Mouse (Mus musculus) hindbrain, embryonic 11.5 days (tissue): ENCODE data around the gene Zdhhc19. TPM values are rescaled to one million over a fixed set of nuclear protein-coding genes. Genes with fewer than 3 reads are reported as not detected.
"Not testable (repeated sequence)": the region's sequence is repeated elsewhere in the genome, so short reads cannot be mapped to it uniquely, and the experiment has no call there.

Experiments used
- ATAC-seq: fragments of 200-750 bp; cut with Nextera tagmentation; 2 replicates; pipeline ENCODE4 v1.8.0; 2017; ENCODE audit warnings: mild to moderate bottlenecking, moderate TSS enrichment, moderate library complexity; ENCODE audit not compliant: low FRiP score
- DNase-seq: peaks from one replicate; pipeline ENCODE4 v3.0.0-alpha.2; 2015; ENCODE audit warnings: low spot score
- H3K27ac ChIP-seq: fragments of 300-500 bp; sonication (generic); 2 replicates; pipeline ENCODE4 v1.5.1; 2014; ENCODE audit warnings: mild to moderate bottlenecking, low read depth, low read length
- H3K27me3 ChIP-seq: fragments of 300-500 bp; sonication (generic); 2 replicates; pipeline ENCODE4 v1.6.1; 2014; ENCODE audit warnings: mild to moderate bottlenecking, low read length, moderate library complexity, mixed read lengths; ENCODE audit not compliant: control insufficient read depth, insufficient read depth
- H3K36me3 ChIP-seq: fragments of 300-500 bp; sonication (generic); 2 replicates; pipeline ENCODE4 v1.6.1; 2014; ENCODE audit warnings: mild to moderate bottlenecking, low read length, moderate library complexity, mixed read lengths; ENCODE audit not compliant: control insufficient read depth, insufficient read depth
- H3K4me1 ChIP-seq: fragments of 300-500 bp; sonication (generic); replicated peaks from 2 replicates; pipeline ENCODE4 v1.6.1; 2014; ENCODE audit warnings: low read length, mixed read lengths; ENCODE audit not compliant: control insufficient read depth, insufficient read depth
- H3K4me2 ChIP-seq: fragments of 300-500 bp; sonication (generic); replicated peaks from 2 replicates; pipeline ENCODE4 v1.6.1; 2014; ENCODE audit warnings: mild to moderate bottlenecking, low read depth, low read length
- H3K4me3 ChIP-seq: fragments of 300-500 bp; sonication (generic); 2 replicates; pipeline ENCODE4 v1.5.1; 2014; ENCODE audit warnings: low read depth, low read length
- H3K9ac ChIP-seq: fragments of 300-500 bp; sonication (generic); 2 replicates; pipeline ENCODE4 v1.6.1; 2014; ENCODE audit warnings: low read depth, low read length
- H3K9me3 ChIP-seq: fragments of 300-500 bp; sonication (generic); 2 replicates; pipeline ENCODE4 v1.6.1; 2016; ENCODE audit warnings: low read length; ENCODE audit not compliant: control insufficient read depth
- WGBS: fragments of 180-500 bp; shearing (Covaris S2); extraction: QIAGEN DNeasy Blood & Tissue Kit; methylation state at CpG from one replicate; pipeline ENCODE4 v1.1.7; 2014; 5-methylcytosine and 5-hydroxymethylcytosine counted together
- polyA plus RNA-seq: library from polyadenylated mRNA; unstranded; fragments of >200 nt; fragmentation: Nextera tagmentation; extraction: Ambion mirVana; gene quantifications from 2 replicates; pipeline ENCODE4 v1.2.1, GENCODE M21; 2014

Gene Zdhhc19
- polyA plus RNA-seq, 1 experiment from 2014 or later: not detected

DNA sequence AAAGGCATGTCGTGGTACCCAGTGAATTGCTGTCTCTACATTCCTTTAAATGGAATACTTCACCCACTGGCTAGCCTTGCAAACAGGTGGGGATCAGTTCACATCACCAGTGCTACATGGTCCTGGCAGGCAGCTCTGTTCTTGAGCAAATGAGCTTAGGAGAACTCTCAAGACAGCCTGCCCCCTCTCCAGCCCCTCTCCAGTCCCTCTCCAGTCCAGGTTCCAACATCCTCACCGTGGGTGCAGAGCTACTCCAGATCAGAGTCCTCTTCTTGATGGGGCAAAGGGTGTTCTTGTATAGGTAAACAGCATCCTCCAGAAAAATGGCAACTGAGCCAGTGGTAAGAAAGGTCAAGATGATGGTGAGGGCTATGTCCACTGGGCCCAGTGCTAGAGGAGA, 16.6 kb upstream of the Zdhhc19 start:
- Histone ChIP-seq H3K9ac (no peak overlapping the region), H3K27ac (no peak overlapping the region), H3K4me2 (no peak overlapping the region), H3K27me3 (no peaks in the 10 kb centered on the region), H3K4me3 (no peak overlapping the region), H3K36me3 (no peaks in the 10 kb centered on the region), H3K9me3 (no peaks in the 10 kb centered on the region), H3K4me1 (0 out of 2 replicates have a peak, but pooled peaks cover 2% of the 10 kb centered on the region)
- WGBS: 70% methylated on average over 2 of the region's 2 CpGs
- DNase-seq (no peak), ATAC-seq (no peak)

DNA sequence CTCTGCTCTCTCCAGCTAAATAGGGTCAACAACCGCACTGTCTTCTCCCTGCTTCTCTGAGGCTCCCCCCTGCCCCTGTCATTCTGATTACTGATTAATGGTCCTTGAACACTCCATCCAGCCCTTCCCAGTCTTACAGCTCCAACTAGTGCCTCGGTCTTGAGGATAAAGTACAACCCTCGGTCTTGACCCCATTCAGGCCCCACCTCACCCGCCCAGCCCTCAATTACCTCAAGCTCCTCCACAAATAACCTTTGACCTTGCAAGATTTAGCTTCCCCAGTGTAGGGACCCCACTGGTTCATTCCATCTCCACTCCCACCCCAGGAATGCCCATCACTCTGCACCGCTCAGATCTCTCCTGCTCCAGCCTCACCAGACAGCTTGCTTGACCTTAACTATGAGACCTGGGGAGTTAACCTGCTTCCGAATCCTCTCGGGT, 11.6 kb upstream of the Zdhhc19 start:
- ATAC-seq: no peak
- 43% methylated on average over 7 of the region's 7 CpGs for WGBS

DNA sequence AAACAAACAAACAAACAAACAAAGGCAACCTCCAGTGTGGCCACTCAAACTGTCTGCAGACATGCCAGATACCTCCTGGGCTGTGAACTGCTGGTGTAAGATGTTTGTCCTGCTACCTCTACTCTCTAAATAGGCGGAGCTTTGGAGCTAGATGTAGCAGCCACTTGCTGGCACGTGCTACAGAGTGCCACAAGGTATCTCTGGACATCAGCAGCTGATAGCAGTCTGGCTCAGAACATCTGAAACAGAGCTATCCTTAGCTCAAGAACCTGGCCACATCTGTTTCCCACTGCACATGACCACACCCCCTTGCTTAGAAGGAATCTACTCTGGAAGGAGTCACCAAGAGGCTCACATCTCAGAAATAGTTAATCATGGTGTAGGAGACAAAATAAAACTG, 10.9 kb upstream of the Zdhhc19 start:
- Histone ChIP-seq H3K4me1 (0 out of 2 replicates have a peak, but pooled peaks cover 2% of the 10 kb centered on the region), H3K4me2 (no peak overlapping the region), H3K9me3 (no peaks in the 10 kb centered on the region), H3K27me3 (no peaks in the 10 kb centered on the region), H3K36me3 (no peaks in the 10 kb centered on the region), H3K27ac (no peak overlapping the region), H3K9ac (no peak overlapping the region), H3K4me3 (no peak overlapping the region)
- ATAC-seq (no peak), DNase-seq (no peak)
- 83% methylated on average over 2 of the region's 2 CpGs for WGBS

More for the DNA sequence above, 11.6 kb upstream of the Zdhhc19 start:
- Histone ChIP-seq H3K9ac (no peak overlapping the region), H3K4me1 (0 out of 2 replicates have a peak, but pooled peaks cover 2% of the 10 kb centered on the region), H3K9me3 (no peaks in the 10 kb centered on the region), H3K4me3 (no peak overlapping the region), H3K4me2 (no peak overlapping the region), H3K36me3 (no peaks in the 10 kb centered on the region), H3K27me3 (no peaks in the 10 kb centered on the region), H3K27ac (no peak overlapping the region)
- no peak for DNase-seq

DNA sequence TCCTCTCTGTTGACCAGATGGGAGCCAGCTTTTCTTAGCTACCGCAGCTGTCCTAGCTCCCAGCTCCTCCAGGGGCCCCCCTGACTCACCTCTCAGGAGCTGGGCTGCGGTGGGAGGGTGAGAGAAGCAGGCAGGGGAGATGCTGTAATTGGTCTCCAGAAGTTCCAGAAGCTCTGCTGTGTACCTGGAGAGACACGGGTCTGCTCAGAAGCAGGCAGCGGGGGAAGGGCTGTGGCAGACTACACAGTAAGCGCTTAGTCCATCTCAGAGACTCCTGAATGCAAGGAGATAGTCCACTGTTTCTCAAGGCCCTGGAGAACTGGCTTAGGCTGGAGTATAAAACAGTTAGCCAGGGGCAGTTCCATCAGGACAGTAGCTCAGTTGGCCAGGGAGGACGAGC, 10.0 kb upstream of the Zdhhc19 start:
- ATAC-seq: no peak
- Histone ChIP-seq H3K4me2 (no peak overlapping the region), H3K36me3 (no peaks in the 10 kb centered on the region), H3K9ac (no peak overlapping the region), H3K4me3 (no peak overlapping the region), H3K27me3 (no peaks in the 10 kb centered on the region), H3K9me3 (no peaks in the 10 kb centered on the region), H3K27ac (no peak overlapping the region), H3K4me1 (0 out of 2 replicates have a peak, but pooled peaks cover 2% of the 10 kb centered on the region)
- whole genome bisulfite sequencing: 79% methylated on average over 6 of the region's 6 CpGs
- DNase-seq: no peak

- H3K4me3 ChIP-seq: no peak within 1 kb of the TSS
- H3K9me3 ChIP-seq: no peaks in the 10 kb centered on the region
- ATAC-seq: no peak
- no peak for DNase-seq
- H3K4me2 ChIP-seq: no peak within 1 kb of the TSS
- no peaks in the 10 kb centered on the region for H3K36me3 ChIP-seq
- 66% methylated on average over 15 of the region's 15 CpGs for WGBS
- H3K4me1 ChIP-seq: 0 out of 2 replicates have a peak, but pooled peaks cover 2% of the 10 kb centered on the region
- H3K27me3 ChIP-seq: no peaks in the 10 kb centered on the region
- H3K27ac ChIP-seq: no peak within 1 kb of the TSS
- no peak within 1 kb of the TSS for H3K9ac ChIP-seq
Measured at GRCm38 (mm10) chr16:32487234-32488111, 8.6 kb upstream of the Zdhhc19 start, which contains the start of gene Slc51a. Gene Slc51a, minus strand, starts transcription at chr16:32487879.

DNA sequence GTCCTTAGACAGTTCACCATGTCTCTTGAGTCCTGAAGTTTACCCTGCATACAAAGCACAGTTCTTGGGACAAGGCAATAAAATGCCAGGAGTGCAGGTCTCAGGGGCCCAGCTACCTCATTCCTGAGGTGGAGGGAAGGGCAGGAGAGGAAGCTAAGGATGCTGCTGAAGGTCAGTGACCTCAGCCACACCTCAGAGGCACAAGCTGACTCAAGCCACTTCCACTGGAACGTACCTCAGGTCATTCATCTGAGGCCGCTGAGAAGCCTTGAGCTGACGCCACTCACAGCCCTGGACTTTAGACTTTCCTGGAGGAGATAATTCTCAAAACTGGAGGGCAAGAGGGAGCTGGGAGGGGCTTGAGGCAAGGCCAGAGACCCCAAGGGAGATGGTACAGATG, 7.1 kb upstream of the Zdhhc19 start:
- 87% methylated on average over 3 of the region's 3 CpGs for WGBS
- DNase-seq (no peak), ATAC-seq (no peak)
- no peaks in the 10 kb centered on the region for H3K36me3 ChIP-seq
- no peak overlapping the region for H3K9ac ChIP-seq
- H3K4me2 ChIP-seq: no peak overlapping the region
- H3K4me1 ChIP-seq: 0 out of 2 replicates have a peak, but pooled peaks cover 2% of the 10 kb centered on the region
- H3K27ac ChIP-seq: no peak overlapping the region
- no peak overlapping the region for H3K4me3 ChIP-seq
- no peaks in the 10 kb centered on the region for H3K27me3 ChIP-seq
- no peaks in the 10 kb centered on the region for H3K9me3 ChIP-seq

DNA sequence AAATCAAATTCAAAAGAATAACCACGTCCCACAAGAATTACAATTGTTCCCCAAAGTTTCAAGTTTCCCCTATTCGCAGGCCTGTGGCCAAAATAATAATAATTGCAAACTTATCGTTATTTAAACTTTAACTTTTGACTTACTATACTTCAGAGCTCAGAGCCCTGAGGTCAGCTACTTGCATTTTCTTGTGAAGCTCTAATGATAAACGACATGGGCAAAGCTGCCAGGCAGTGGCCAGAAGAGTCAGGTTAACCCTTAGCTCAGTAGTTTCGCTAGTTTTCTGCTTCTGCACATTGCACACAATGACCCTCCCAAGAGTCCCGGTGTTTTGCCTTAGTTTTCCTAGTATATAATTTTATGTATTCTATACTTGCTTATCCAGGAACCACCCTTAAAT, 1.7 kb upstream of the Zdhhc19 start:
- not testable (repeated sequence) for H3K27ac ChIP-seq, H3K27me3 ChIP-seq, H3K4me2 ChIP-seq, H3K4me1 ChIP-seq, H3K9me3 ChIP-seq, H3K4me3 ChIP-seq, ATAC-seq, H3K36me3 ChIP-seq, H3K9ac ChIP-seq, DNase-seq
- 77% methylated on average over 6 of the region's 6 CpGs for WGBS

- no peaks in the 10 kb centered on the region for H3K27me3 ChIP-seq
- WGBS: 56% methylated on average over 13 of the region's 13 CpGs
- DNase-seq: no peak
- no peak overlapping the region for H3K9ac ChIP-seq
- no peaks in the 10 kb centered on the region for H3K9me3 ChIP-seq
- no peak for ATAC-seq
- H3K4me2 ChIP-seq: no peak overlapping the region
- no peak overlapping the region for H3K4me3 ChIP-seq
- no peaks in the 10 kb centered on the region for H3K36me3 ChIP-seq
- H3K27ac ChIP-seq: no peak overlapping the region
- H3K4me1 ChIP-seq: 0 out of 2 replicates have a peak, but pooled peaks cover 2% of the 10 kb centered on the region
Measured at GRCm38 (mm10) chr16:32498996-32499395, 2.9 kb downstream of the Zdhhc19 start.
